Mouse (Mus musculus) lung, postnatal 0 days (tissue): ENCODE data around the gene Rarres2.

Experiments
- CTCF ChIP-seq: IDR thresholded peaks from 2 replicates; pipeline ENCODE4 v1.5.1; 2016; ENCODE audit warnings: antibody characterized with exemption, mild to moderate bottlenecking
- EP300 ChIP-seq: IDR thresholded peaks from 2 replicates; pipeline ENCODE4 v1.6.1; 2016; ENCODE audit warnings: antibody characterized with exemption, mild to moderate bottlenecking, control low read depth

GRCm38 (mm10) chr6:48565693-48566310 lies 6.8 kb downstream of the Rarres2 start:
- no peak for TF ChIP-seq CTCF
- TF ChIP-seq EP300 = no peak
